Mouse (Mus musculus) hindbrain, postnatal 0 days (tissue): ENCODE results near the gene Trak1. TPM values are rescaled to one million over a fixed set of nuclear protein-coding genes. Genes with fewer than 3 reads are reported as not detected.
A peak's percentile ranks its signal among the peaks of the same experiment; 100 is the strongest.

Experiments used
- ATAC-seq: fragments of 200-750 bp; cut with Nextera tagmentation; 2 replicates; pipeline ENCODE4 v1.8.0; 2017; ENCODE audit warnings: mild to moderate bottlenecking, moderate TSS enrichment, moderate library complexity
- DNase-seq: peaks from one replicate; pipeline ENCODE4 v3.0.0-alpha.2; 2015; ENCODE audit warnings: low spot score
- H3K27ac ChIP-seq: fragments of 300-500 bp; sonication (generic); 2 replicates; pipeline ENCODE4 v1.5.1; 2014; ENCODE audit warnings: mild to moderate bottlenecking
- H3K27me3 ChIP-seq: fragments of 300-500 bp; sonication (generic); 2 replicates; pipeline ENCODE4 v1.6.1; 2014; ENCODE audit warnings: low read length, mixed read lengths; ENCODE audit not compliant: insufficient read depth
- H3K36me3 ChIP-seq: fragments of 300-500 bp; sonication (generic); 2 replicates; pipeline ENCODE4 v1.6.1; 2014; ENCODE audit warnings: low read length, mixed read lengths; ENCODE audit not compliant: insufficient read depth
- H3K4me1 ChIP-seq: fragments of 300-500 bp; sonication (generic); 2 replicates; pipeline ENCODE4 v1.6.1; 2014; ENCODE audit warnings: antibody characterized with exemption, low read length, mixed read lengths; ENCODE audit not compliant: insufficient read depth
- H3K4me2 ChIP-seq: fragments of 300-500 bp; sonication (generic); 2 replicates; pipeline ENCODE4 v1.6.1; 2014; ENCODE audit warnings: low read depth, mild to moderate bottlenecking, low read length, moderate library complexity, mixed read lengths
- H3K4me3 ChIP-seq: fragments of 300-500 bp; sonication (generic); 2 replicates; pipeline ENCODE4 v1.5.1; 2014; ENCODE audit warnings: low read length
- H3K9ac ChIP-seq: fragments of 300-500 bp; sonication (generic); replicated peaks from 2 replicates; pipeline ENCODE4 v1.6.1; 2014; ENCODE audit warnings: mild to moderate bottlenecking, low read length, moderate library complexity, mixed read lengths
- H3K9me3 ChIP-seq: fragments of 300-500 bp; sonication (generic); 2 replicates; pipeline ENCODE4 v1.6.1; 2016; ENCODE audit warnings: low read length, mixed read lengths
- CTCF ChIP-seq: IDR thresholded peaks from 2 replicates; pipeline ENCODE4 v1.5.1; 2016; ENCODE audit warnings: antibody characterized with exemption, control low read depth, low read depth
- WGBS: fragments of 180-500 bp; shearing (Covaris S2); extraction: QIAGEN DNeasy Blood & Tissue Kit; methylation state at CpG from one replicate; pipeline ENCODE4 v1.1.7; 2014; 5-methylcytosine and 5-hydroxymethylcytosine counted together
- polyA plus RNA-seq: library from polyadenylated mRNA; unstranded; fragments of >200 nt; fragmentation: Nextera tagmentation; extraction: Ambion mirVana; gene quantifications from 2 replicates; pipeline ENCODE4 v1.2.1, GENCODE M21; 2015
- total RNA-seq: library from RNA; depleted of rRNA; stranded (reverse); fragments of >200 nt; gene quantifications from 2 replicates; pipeline ENCODE4 v1.2.3, GENCODE M21; 2014

Trak1 gene
- total and polyA plus RNA-seq, 2 experiments from 2014 or later = 57.8 to 129 TPM

DNA sequence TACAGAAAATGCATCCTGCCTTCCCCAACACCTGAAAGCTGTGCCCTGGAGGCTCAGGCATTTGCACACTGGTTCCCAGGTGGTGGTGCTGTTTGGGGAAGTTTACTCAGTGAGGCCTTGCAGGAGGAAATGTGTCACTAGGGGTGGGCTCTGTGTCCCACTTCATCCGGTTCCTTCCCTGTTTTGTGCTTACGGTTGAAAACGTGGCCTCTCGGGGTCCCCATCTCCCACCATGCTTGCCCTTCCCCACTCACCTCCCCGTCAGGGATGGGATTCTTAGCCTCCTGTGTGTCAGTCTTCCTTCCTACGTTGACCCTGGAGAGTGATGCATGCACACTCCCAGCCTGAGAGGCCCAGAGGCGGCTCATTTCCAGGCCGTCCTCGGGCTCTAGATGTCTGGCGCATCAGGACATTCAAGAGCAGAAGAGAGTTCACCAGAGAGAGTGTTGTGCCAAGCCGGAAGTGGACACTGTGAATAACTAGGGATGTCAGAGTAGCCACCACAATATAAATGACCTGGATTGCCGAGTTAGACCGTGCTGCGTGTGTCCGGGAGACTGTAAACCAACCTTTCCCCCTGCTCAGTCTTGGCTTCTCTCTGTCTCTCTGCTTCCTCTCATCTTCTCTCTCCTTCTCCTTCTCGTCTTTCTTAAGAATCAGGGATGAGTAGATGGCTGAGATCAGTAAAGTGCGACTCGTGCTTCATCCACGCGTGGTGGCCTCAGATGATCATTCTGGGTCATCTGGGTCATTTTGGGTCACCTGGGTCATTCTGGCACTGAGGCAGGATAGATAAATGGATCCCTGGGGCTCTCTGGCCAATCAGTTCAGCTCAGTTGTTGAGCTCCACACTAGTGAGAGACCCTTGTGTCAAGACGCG lies 4.0 kb downstream of the Trak1 start:
- H3K27ac ChIP-seq = peak overlapping the region; percentile 49; the same call in 1 of the 2 replicates
- H3K27me3 ChIP-seq = no peaks in the 10 kb centered on the region
- peaks cover 38% of the 10 kb centered on the region for H3K4me1 ChIP-seq
- no peak for TF ChIP-seq CTCF
- peak overlapping the region; percentile 91; the same call in 1 of the 2 replicates for H3K4me2 ChIP-seq
- ATAC-seq (no peak), DNase-seq (no peak)
- WGBS = 63% methylated on average over 22 of the region's 22 CpGs
- H3K9me3 ChIP-seq = no peaks in the 10 kb centered on the region
- no peaks in the 10 kb centered on the region for H3K36me3 ChIP-seq
- H3K9ac ChIP-seq = no peak overlapping the region
- H3K4me3 ChIP-seq = no peak overlapping the region

DNA sequence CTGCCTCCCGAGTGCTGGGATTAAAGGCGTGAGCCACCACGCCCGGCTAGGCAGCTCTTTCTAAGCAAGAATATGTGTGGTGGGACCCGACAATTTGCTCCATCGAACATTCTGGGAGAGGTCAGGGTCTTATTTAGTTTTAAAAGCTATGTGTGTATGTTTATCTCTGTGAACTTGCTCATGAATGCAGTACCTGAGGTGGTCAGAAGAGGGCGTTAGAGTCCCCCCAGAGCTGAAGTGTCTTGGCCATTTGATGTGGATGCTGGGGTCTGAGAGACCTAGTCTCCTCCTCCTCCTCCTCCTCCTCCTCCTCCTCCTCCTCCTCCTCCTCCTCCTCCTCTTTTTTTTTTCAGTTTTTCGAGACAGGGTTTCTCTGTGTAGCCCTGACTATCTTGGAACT lies 5.2 kb downstream of the Trak1 start:
- WGBS = 82% methylated on average over 7 of the region's 8 CpGs

DNA sequence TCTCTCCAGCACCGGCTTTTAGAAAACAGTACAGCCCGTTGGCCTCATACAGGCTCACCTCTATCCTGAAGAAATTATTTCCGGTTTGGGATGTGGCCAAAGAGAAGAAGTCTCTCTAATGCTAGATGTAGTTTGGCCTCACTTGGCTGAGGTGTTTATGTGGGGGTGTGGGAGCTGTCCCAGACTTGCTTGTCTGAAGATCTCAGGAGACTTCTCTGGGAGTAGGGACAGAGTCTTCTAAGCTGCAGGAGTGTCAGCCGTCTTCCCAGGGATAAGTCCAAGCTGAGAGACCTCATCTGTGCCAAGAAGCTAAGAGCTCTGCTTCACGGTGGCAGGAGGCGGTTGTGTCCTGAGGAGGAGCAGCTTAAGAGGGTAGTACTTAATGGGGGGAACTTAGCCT lies 5.8 kb downstream of the Trak1 start:
- Histone ChIP-seq H3K36me3 (no peaks in the 10 kb centered on the region), H3K9ac (no peak overlapping the region), H3K4me3 (no peak overlapping the region), H3K27me3 (no peaks in the 10 kb centered on the region), H3K27ac (peak overlapping the region; percentile 54; the same call in 1 of the 2 replicates), H3K9me3 (no peaks in the 10 kb centered on the region), H3K4me1 (peaks cover 38% of the 10 kb centered on the region), H3K4me2 (0 out of 2 replicates have a peak overlapping the region, but pooled peaks have one; percentile 3)
- DNase-seq (no peak), ATAC-seq (0 out of 2 replicates have a peak, but pooled peaks have one; percentile 2)
- TF ChIP-seq CTCF = no peak
- 45% methylated on average over 6 of the region's 6 CpGs for WGBS

More for the DNA sequence above, 5.2 kb downstream of the Trak1 start:
- no peak overlapping the region for H3K4me3 ChIP-seq
- H3K27ac ChIP-seq = no peak overlapping the region
- TF ChIP-seq CTCF = peak; percentile 52
- ATAC-seq (no peak), DNase-seq (no peak)
- H3K4me2 ChIP-seq = no peak overlapping the region
- H3K27me3 ChIP-seq = no peaks in the 10 kb centered on the region
- H3K4me1 ChIP-seq = peaks cover 38% of the 10 kb centered on the region
- H3K36me3 ChIP-seq = no peaks in the 10 kb centered on the region
- no peaks in the 10 kb centered on the region for H3K9me3 ChIP-seq
- no peak overlapping the region for H3K9ac ChIP-seq

DNA sequence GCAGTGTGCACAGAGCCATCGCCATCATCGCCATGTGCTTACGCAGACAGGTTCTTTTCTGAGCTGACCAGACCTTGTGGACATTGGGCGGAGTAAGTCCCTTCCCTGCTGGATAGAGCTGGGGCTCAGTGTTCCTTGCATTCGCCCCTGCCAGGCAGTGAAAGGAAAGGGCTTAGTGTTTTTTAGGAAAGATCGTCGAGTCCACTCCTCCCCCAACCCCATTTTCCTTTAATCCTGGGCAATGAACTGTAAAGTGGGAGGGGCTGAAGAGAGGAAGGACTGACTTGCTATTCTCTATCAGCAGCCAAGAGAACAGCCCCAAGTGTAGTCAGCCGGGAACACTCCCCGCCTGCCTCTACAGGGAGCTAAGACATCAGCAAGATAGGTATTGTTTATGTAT lies 6.4 kb downstream of the Trak1 start:
- Histone ChIP-seq H3K36me3 (no peaks in the 10 kb centered on the region), H3K9ac (peak overlapping the region; percentile 28; the same call in 1 of the 2 replicates), H3K4me2 (0 out of 2 replicates have a peak overlapping the region, but pooled peaks have one; percentile 2), H3K4me3 (no peak overlapping the region), H3K27ac (peak overlapping the region; percentile 54; the same call in 1 of the 2 replicates), H3K4me1 (peaks cover 32% of the 10 kb centered on the region), H3K9me3 (no peaks in the 10 kb centered on the region), H3K27me3 (no peaks in the 10 kb centered on the region)
- DNase-seq = no peak
- WGBS = 19% methylated on average over 9 of the region's 9 CpGs
- no peak for TF ChIP-seq CTCF
- 0 out of 2 replicates have a peak, but pooled peaks have one; percentile 24 for ATAC-seq

DNA sequence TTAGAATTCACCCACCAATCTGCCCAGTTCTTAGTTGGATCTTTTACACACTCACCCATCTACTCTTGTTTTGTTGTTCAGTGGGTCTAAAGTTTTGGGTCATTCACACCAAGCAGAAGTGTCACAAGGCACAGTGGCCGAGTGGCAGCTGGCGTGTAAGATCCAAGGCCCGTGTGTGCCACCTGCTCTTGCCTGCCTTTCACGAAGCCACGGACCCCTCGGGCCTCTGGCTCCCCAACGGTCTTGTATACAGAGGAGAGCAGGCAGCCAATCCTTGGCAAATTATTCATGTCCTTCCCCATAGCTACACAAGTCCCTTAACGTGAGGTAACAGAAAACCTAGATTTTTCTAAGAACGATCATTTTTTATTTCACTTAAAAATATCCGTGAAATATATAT lies 7.2 kb downstream of the Trak1 start:
- H3K27ac ChIP-seq = no peak overlapping the region
- no peaks in the 10 kb centered on the region for H3K27me3 ChIP-seq
- DNase-seq = no peak
- H3K4me1 ChIP-seq = peaks cover 30% of the 10 kb centered on the region
- no peak overlapping the region for H3K4me3 ChIP-seq
- 37% methylated on average over 10 of the region's 10 CpGs for WGBS
- no peak overlapping the region for H3K4me2 ChIP-seq
- no peak for TF ChIP-seq CTCF
- no peaks in the 10 kb centered on the region for H3K9me3 ChIP-seq
- no peak overlapping the region for H3K9ac ChIP-seq
- ATAC-seq = no peak
- H3K36me3 ChIP-seq = no peaks in the 10 kb centered on the region

DNA sequence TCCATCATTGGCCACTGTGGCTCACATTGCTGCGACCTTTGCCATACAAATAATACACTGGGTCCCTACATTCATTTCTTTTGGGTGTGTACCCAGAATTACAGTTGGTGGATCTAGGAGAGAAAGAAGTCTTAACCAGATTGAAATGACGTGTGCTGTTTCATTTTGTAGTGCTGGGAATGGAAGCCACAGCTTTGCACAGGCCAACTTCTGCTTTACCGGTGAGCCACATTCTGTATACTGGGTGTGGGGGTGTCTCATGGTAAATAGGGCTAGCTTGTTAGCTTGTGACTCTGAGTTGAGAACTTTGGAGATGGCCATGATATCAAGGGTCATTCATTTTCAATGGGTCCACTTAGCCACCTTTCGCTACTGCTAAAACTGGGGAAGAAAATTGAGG lies 8.2 kb downstream of the Trak1 start:
- Histone ChIP-seq H3K4me3 (no peak overlapping the region), H3K9ac (no peak overlapping the region), H3K4me2 (no peak overlapping the region), H3K36me3 (no peaks in the 10 kb centered on the region), H3K27ac (no peak overlapping the region), H3K4me1 (peaks cover 25% of the 10 kb centered on the region), H3K9me3 (no peaks in the 10 kb centered on the region), H3K27me3 (no peaks in the 10 kb centered on the region)
- TF ChIP-seq CTCF = no peak
- DNase-seq (no peak), ATAC-seq (no peak)
- WGBS = 95% methylated on average over 4 of the region's 4 CpGs
